Mouse (Mus musculus) embryonic facial prominence, embryonic 14.5 days (tissue): ENCODE data around the gene Smurf1. TPM values are rescaled to one million over a fixed set of nuclear protein-coding genes. Genes with fewer than 3 reads are reported as not detected.

Source experiments
- ATAC-seq: fragments of 200-750 bp; cut with Nextera tagmentation; 2 replicates; pipeline ENCODE4 v1.8.0; 2017; ENCODE audit warnings: low read depth, moderate number of reproducible peaks, moderate TSS enrichment
- DNase-seq: peaks from one replicate; pipeline ENCODE4 v3.0.0-alpha.2; 2015; ENCODE audit warnings: low spot score
- H3K27ac ChIP-seq: fragments of 300-500 bp; sonication (generic); replicated peaks from 2 replicates; pipeline ENCODE4 v1.5.1; 2014; ENCODE audit warnings: low read depth, mild to moderate bottlenecking, low read length, moderate library complexity
- H3K27me3 ChIP-seq: fragments of 300-500 bp; sonication (generic); replicated peaks from 2 replicates; pipeline ENCODE4 v1.6.1; 2014; ENCODE audit warnings: low read length; ENCODE audit not compliant: control insufficient read depth, insufficient read depth
- H3K36me3 ChIP-seq: fragments of 300-500 bp; sonication (generic); 2 replicates; pipeline ENCODE4 v1.6.1; 2014; ENCODE audit warnings: low read length, mixed read lengths; ENCODE audit not compliant: control insufficient read depth, insufficient read depth
- H3K4me1 ChIP-seq: fragments of 300-500 bp; sonication (generic); 2 replicates; pipeline ENCODE4 v1.6.1; 2014; ENCODE audit warnings: antibody characterized with exemption, low read length; ENCODE audit not compliant: control insufficient read depth, insufficient read depth
- H3K4me2 ChIP-seq: fragments of 300-500 bp; sonication (generic); 2 replicates; pipeline ENCODE4 v1.6.1; 2014; ENCODE audit warnings: low read depth, mild to moderate bottlenecking, low read length, moderate library complexity, mixed read lengths
- H3K4me3 ChIP-seq: fragments of 300-500 bp; sonication (generic); 2 replicates; pipeline ENCODE4 v1.5.1; 2014; ENCODE audit warnings: low read depth, mild to moderate bottlenecking, low read length
- H3K9ac ChIP-seq: fragments of 300-500 bp; sonication (generic); 2 replicates; pipeline ENCODE4 v1.6.1; 2014; ENCODE audit warnings: low read depth, mild to moderate bottlenecking, low read length, moderate library complexity, mixed read lengths
- H3K9me3 ChIP-seq: fragments of 300-500 bp; sonication (generic); 2 replicates; pipeline ENCODE4 v1.6.1; 2016; ENCODE audit warnings: low read length; ENCODE audit not compliant: control insufficient read depth
- WGBS: fragments of 180-500 bp; shearing (Covaris S2); extraction: QIAGEN DNeasy Blood & Tissue Kit; methylation state at CpG from one replicate; pipeline ENCODE4 v1.1.7; 2014; 5-methylcytosine and 5-hydroxymethylcytosine counted together
- polyA plus RNA-seq: library from polyadenylated mRNA; unstranded; fragments of >200 nt; fragmentation: Nextera tagmentation; extraction: Ambion mirVana; gene quantifications from 2 replicates; pipeline ENCODE4 v1.2.1, GENCODE M21; 2014

Gene Smurf1
- 19.9 and 21.1 TPM in 2 replicates for polyA plus RNA-seq

DNA sequence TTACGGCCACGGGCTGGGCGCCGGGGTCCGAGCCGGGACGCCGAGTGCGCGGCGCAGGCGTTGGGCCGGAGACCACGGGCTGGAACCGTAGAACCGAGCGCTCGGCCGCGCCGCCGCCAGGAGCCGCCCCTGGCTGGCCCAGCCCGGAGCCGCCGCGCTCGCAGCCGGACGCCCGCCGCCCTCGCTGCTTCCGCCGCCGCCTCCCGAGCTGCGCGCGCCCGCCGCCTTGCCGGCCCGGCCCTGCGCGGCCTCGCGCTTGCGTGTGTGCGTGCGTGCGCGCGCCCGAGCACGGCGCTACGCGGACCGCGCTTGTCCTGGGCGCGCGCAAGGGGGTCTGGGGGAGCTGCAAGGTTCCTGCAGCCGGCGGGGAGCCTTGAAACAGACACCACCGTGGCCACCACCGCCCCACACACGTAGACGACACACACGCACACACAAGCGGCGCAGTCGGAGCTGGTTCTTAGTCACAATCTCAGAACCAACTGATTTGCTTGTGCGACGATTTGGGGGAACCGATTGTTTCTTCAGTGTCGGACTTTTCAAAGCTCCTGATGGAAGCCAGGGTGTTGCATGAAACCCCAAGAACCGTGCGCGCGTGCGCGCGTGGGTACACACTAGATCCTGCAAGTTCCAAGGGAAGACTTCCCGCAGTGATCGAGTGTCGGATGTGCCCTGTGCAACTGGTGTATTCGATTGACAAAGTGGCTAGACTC lies at the start of gene Smurf1:
Gene Smurf1, minus strand, starts transcription at position 209 of the 713 bp plus-strand sequence.
- H3K9ac ChIP-seq = peak within 1 kb of the TSS; percentile 94
- no peaks in the 10 kb centered on the region for H3K27me3 ChIP-seq
- peak within 1 kb of the TSS; percentile 92 for H3K27ac ChIP-seq
- H3K4me2 ChIP-seq = peak within 1 kb of the TSS; percentile 89
- H3K9me3 ChIP-seq = no peaks in the 10 kb centered on the region
- H3K4me3 ChIP-seq = peak within 1 kb of the TSS; percentile 96
- WGBS = under 1% methylated on average over 28 of the region's 89 CpGs
- H3K36me3 ChIP-seq = no peaks in the 10 kb centered on the region
- DNase-seq (peak; percentile 97), ATAC-seq (peak; percentile 82)
- peaks cover 19% of the 10 kb centered on the region for H3K4me1 ChIP-seq

DNA sequence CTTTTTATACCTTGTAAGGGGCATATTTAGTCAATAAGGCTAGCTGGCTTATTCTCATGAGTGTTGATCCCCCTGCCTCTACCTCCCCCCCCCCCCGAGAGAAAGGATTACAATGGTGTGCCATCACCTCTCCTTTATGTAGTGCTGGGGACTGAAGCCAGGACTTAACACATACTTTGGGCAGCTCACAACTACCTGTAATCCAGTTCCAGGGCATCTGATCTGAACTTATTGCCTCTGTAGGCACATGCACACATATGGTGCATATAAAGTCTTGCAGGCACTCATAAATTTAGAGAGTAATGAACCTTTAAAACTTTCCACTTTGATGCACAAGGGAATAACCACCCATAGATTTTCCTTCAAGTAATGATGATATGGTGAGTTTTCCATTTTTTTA lies 48.6 kb upstream of the Smurf1 start:
- no peak overlapping the region for H3K27ac ChIP-seq
- H3K36me3 ChIP-seq = no peaks in the 10 kb centered on the region
- no peak overlapping the region for H3K4me3 ChIP-seq
- H3K9ac ChIP-seq = no peak overlapping the region
- H3K9me3 ChIP-seq = no peaks in the 10 kb centered on the region
- DNase-seq = no peak
- H3K27me3 ChIP-seq = no peaks in the 10 kb centered on the region
- H3K4me2 ChIP-seq = no peak overlapping the region
- 90% methylated on average over 1 of the region's 1 CpGs for WGBS
- no peaks in the 10 kb centered on the region for H3K4me1 ChIP-seq
- no peak for ATAC-seq

- Histone ChIP-seq H3K9me3 (no peaks in the 10 kb centered on the region), H3K9ac (no peak overlapping the region), H3K4me2 (no peak overlapping the region), H3K4me1 (no peaks in the 10 kb centered on the region), H3K27ac (no peak overlapping the region), H3K4me3 (no peak overlapping the region), H3K27me3 (no peaks in the 10 kb centered on the region), H3K36me3 (no peaks in the 10 kb centered on the region)
- DNase-seq (no peak), ATAC-seq (no peak)
- WGBS = 88% methylated on average over 15 of the region's 15 CpGs
These were observed 43.4 kb upstream of the Smurf1 start for GRCm38 (mm10) chr5:145008878-145009659.

GRCm38 (mm10) chr5:145005596-145005995 lies 39.9 kb upstream of the Smurf1 start:
- 74% methylated on average over 6 of the region's 6 CpGs for WGBS

GRCm38 (mm10) chr5:145004495-145004894 lies 38.8 kb upstream of the Smurf1 start:
- H3K9ac ChIP-seq = no peak overlapping the region
- ATAC-seq = no peak
- H3K4me3 ChIP-seq = no peak overlapping the region
- H3K27ac ChIP-seq = no peak overlapping the region
- no peaks in the 10 kb centered on the region for H3K9me3 ChIP-seq
- no peaks in the 10 kb centered on the region for H3K36me3 ChIP-seq
- H3K4me2 ChIP-seq = no peak overlapping the region
- no peaks in the 10 kb centered on the region for H3K27me3 ChIP-seq
- no peak for DNase-seq
- 66% methylated on average over 9 of the region's 9 CpGs for WGBS
- H3K4me1 ChIP-seq = no peaks in the 10 kb centered on the region

More at GRCm38 (mm10) chr5:145005596-145005995, 39.9 kb upstream of the Smurf1 start:
- Histone ChIP-seq H3K4me1 (no peaks in the 10 kb centered on the region), H3K27ac (no peak overlapping the region), H3K4me2 (no peak overlapping the region), H3K9me3 (no peaks in the 10 kb centered on the region), H3K36me3 (no peaks in the 10 kb centered on the region), H3K27me3 (no peaks in the 10 kb centered on the region), H3K9ac (no peak overlapping the region), H3K4me3 (no peak overlapping the region)
- no peak for DNase-seq
- no peak for ATAC-seq

DNA sequence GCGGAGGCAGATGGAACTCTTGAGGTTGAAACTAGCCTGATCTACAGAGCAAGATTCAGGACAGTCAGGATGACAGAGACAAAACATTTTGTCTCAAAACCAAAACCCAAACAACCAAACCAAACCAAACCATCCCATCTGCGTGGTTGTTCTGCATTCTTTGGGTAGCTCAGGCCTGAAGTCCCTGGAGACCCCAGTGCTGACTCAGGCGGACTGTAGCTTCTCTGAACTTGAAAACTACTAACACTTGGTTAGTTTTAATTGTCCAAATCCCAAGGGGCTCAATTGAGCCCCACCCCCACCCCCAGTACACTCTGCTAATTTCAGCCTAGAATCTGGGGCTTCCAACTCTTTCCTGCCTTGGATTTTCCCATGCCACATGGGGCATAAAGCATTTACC lies 37.7 kb upstream of the Smurf1 start:
- no peaks in the 10 kb centered on the region for H3K4me1 ChIP-seq
- 68% methylated on average over 3 of the region's 3 CpGs for WGBS
- no peak overlapping the region for H3K4me2 ChIP-seq
- no peaks in the 10 kb centered on the region for H3K9me3 ChIP-seq
- H3K27ac ChIP-seq = no peak overlapping the region
- no peak for DNase-seq
- H3K27me3 ChIP-seq = no peaks in the 10 kb centered on the region
- no peak for ATAC-seq
- no peaks in the 10 kb centered on the region for H3K36me3 ChIP-seq
- no peak overlapping the region for H3K4me3 ChIP-seq
- H3K9ac ChIP-seq = no peak overlapping the region

GRCm38 (mm10) chr5:144998491-144998890 lies 32.8 kb upstream of the Smurf1 start:
- DNase-seq = peak; percentile 14
- ATAC-seq = no peak
- Histone ChIP-seq H3K4me1 (no peaks in the 10 kb centered on the region), H3K36me3 (no peaks in the 10 kb centered on the region), H3K27me3 (no peaks in the 10 kb centered on the region), H3K27ac (no peak overlapping the region), H3K9ac (no peak overlapping the region), H3K4me3 (no peak overlapping the region), H3K4me2 (no peak overlapping the region), H3K9me3 (no peaks in the 10 kb centered on the region)
- 59% methylated on average over 2 of the region's 2 CpGs for WGBS

DNA sequence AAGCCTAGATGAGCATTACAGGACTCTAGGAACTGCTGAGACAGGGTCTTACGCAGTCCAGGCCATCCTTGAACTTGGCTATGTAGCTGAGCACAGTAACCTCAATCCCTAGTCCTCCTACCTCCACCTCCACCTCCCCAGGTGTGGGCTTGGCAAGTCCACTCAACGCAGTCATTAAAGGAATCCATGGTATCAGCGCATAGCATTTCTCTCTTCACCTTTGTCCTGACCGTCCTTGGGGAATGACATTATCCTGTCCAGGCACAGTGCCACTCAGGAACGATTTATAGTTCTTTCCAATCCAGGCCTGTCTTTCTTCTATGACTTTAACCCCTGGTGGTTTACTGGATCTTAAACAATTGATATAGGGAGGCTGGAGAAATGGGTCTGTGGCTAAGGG lies 24.8 kb upstream of the Smurf1 start:
- H3K4me1 ChIP-seq = no peaks in the 10 kb centered on the region
- H3K9me3 ChIP-seq = no peaks in the 10 kb centered on the region
- H3K4me3 ChIP-seq = no peak overlapping the region
- H3K9ac ChIP-seq = no peak overlapping the region
- DNase-seq (no peak), ATAC-seq (no peak)
- no peaks in the 10 kb centered on the region for H3K36me3 ChIP-seq
- H3K27me3 ChIP-seq = no peaks in the 10 kb centered on the region
- no peak overlapping the region for H3K4me2 ChIP-seq
- 72% methylated on average over 5 of the region's 5 CpGs for WGBS
- no peak overlapping the region for H3K27ac ChIP-seq
